Mouse (Mus musculus) heart, embryonic 12.5 days (tissue): ENCODE results near the gene Dgki. TPM values are rescaled to one million over a fixed set of nuclear protein-coding genes. Genes with fewer than 3 reads are reported as not detected.

Source experiments
- ATAC-seq: fragments of 200-750 bp; cut with Nextera tagmentation; 2 replicates; pipeline ENCODE4 v1.8.0; 2017; ENCODE audit warnings: moderate TSS enrichment, moderate library complexity; ENCODE audit not compliant: insufficient number of reproducible peaks, low FRiP score
- H3K27ac ChIP-seq: fragments of 300-500 bp; sonication (generic); 2 replicates; pipeline ENCODE4 v1.5.1; 2016; ENCODE audit warnings: mild to moderate bottlenecking, moderate library complexity; ENCODE audit not compliant: poor library complexity, severe bottlenecking
- H3K27me3 ChIP-seq: fragments of 300-500 bp; sonication (generic); replicated peaks from 2 replicates; pipeline ENCODE4 v1.6.1; 2016; ENCODE audit warnings: mild to moderate bottlenecking, moderate library complexity
- H3K36me3 ChIP-seq: fragments of 300-500 bp; sonication (generic); 2 replicates; pipeline ENCODE4 v1.6.1; 2016; ENCODE audit warnings: mild to moderate bottlenecking, moderate library complexity
- H3K4me1 ChIP-seq: fragments of 300-500 bp; sonication (generic); replicated peaks from 2 replicates; pipeline ENCODE4 v1.6.1; 2016; ENCODE audit warnings: mild to moderate bottlenecking
- H3K4me2 ChIP-seq: fragments of 300-500 bp; sonication (generic); 2 replicates; pipeline ENCODE4 v1.6.1; 2016; ENCODE audit warnings: mild to moderate bottlenecking, moderate library complexity
- H3K4me3 ChIP-seq: fragments of 300-500 bp; sonication (generic); 2 replicates; pipeline ENCODE4 v1.5.1; 2016; ENCODE audit warnings: mild to moderate bottlenecking
- H3K9ac ChIP-seq: fragments of 300-500 bp; sonication (generic); 2 replicates; pipeline ENCODE4 v1.6.1; 2016; ENCODE audit warnings: mild to moderate bottlenecking, moderate library complexity
- H3K9me3 ChIP-seq: fragments of 300-500 bp; sonication (generic); replicated peaks from 2 replicates; pipeline ENCODE4 v1.6.1; 2016; ENCODE audit warnings: mild to moderate bottlenecking, moderate library complexity
- WGBS: fragments of 180-500 bp; shearing (Covaris S2); methylation state at CpG from one replicate; pipeline ENCODE4 v1.1.7; 2016; 5-methylcytosine and 5-hydroxymethylcytosine counted together
- polyA plus RNA-seq: library from polyadenylated mRNA; unstranded; fragments of >200 nt; fragmentation: Nextera tagmentation; extraction: Ambion mirVana; gene quantifications from 2 replicates; pipeline ENCODE4 v1.2.1, GENCODE M21; 2016

The Dgki gene
- polyA plus RNA-seq, 1 experiment from 2014 or later = 0.84 TPM

GRCm38 (mm10) chr6:36809311-36809726 is 490.7 kb downstream of the Dgki start:
- ATAC-seq = no peak
- H3K27ac ChIP-seq = peak overlapping the region; percentile 81

GRCm38 (mm10) chr6:36808306-36809058 is 491.5 kb downstream of the Dgki start:
- H3K4me2 ChIP-seq = peak overlapping the region; percentile 86
- peak overlapping the region; percentile 64 for H3K4me3 ChIP-seq
- peaks cover 23% of the 10 kb centered on the region for H3K4me1 ChIP-seq
- H3K36me3 ChIP-seq = peaks cover 8% of the 10 kb centered on the region; the same call in 1 of the 2 replicates
- WGBS = 70% methylated on average over 7 of the region's 7 CpGs
- peak overlapping the region; percentile 82 for H3K9ac ChIP-seq
- H3K27ac ChIP-seq = no peak overlapping the region; the same call in 1 of the 2 replicates
- H3K9me3 ChIP-seq = no peaks in the 10 kb centered on the region
- no peaks in the 10 kb centered on the region for H3K27me3 ChIP-seq
- no peak for ATAC-seq

More at GRCm38 (mm10) chr6:36809311-36809726, 490.7 kb downstream of the Dgki start:
- Histone ChIP-seq H3K36me3 (peaks cover 6% of the 10 kb centered on the region; the same call in 1 of the 2 replicates), H3K4me3 (peak overlapping the region; percentile 64), H3K4me2 (peak overlapping the region; percentile 86), H3K27me3 (no peaks in the 10 kb centered on the region), H3K9me3 (no peaks in the 10 kb centered on the region), H3K4me1 (peaks cover 23% of the 10 kb centered on the region), H3K9ac (peak overlapping the region; percentile 82)
- WGBS = 18% methylated on average over 7 of the region's 7 CpGs

GRCm38 (mm10) chr6:36806906-36807305 is 493.1 kb downstream of the Dgki start:
- Histone ChIP-seq H3K9me3 (no peaks in the 10 kb centered on the region), H3K9ac (no peak overlapping the region), H3K36me3 (peaks cover 13% of the 10 kb centered on the region; the same call in 1 of the 2 replicates), H3K4me2 (peak overlapping the region; percentile 10), H3K4me3 (no peak overlapping the region), H3K27me3 (no peaks in the 10 kb centered on the region), H3K27ac (no peak overlapping the region), H3K4me1 (peaks cover 23% of the 10 kb centered on the region)
- no peak for ATAC-seq
- 55% methylated on average over 6 of the region's 6 CpGs for WGBS

- Histone ChIP-seq H3K4me2 (no peak overlapping the region), H3K27me3 (no peaks in the 10 kb centered on the region), H3K27ac (no peak overlapping the region), H3K9me3 (no peaks in the 10 kb centered on the region), H3K36me3 (0 out of 2 replicates have a peak, but pooled peaks cover 12% of the 10 kb centered on the region), H3K9ac (no peak overlapping the region), H3K4me3 (no peak overlapping the region), H3K4me1 (0 out of 2 replicates have a peak, but pooled peaks cover 4% of the 10 kb centered on the region)
- 73% methylated on average over 5 of the region's 5 CpGs for WGBS
- no peak for ATAC-seq
Observed at GRCm38 (mm10) chr6:36800309-36800946, 499.6 kb downstream of the Dgki start.

GRCm38 (mm10) chr6:36797066-36797655 is 502.8 kb downstream of the Dgki start:
- 66% methylated on average over 3 of the region's 3 CpGs for WGBS
- ATAC-seq = no peak
- Histone ChIP-seq H3K4me1 (0 out of 2 replicates have a peak, but pooled peaks cover 4% of the 10 kb centered on the region), H3K9ac (no peak overlapping the region), H3K4me2 (no peak overlapping the region), H3K27me3 (no peaks in the 10 kb centered on the region), H3K4me3 (no peak overlapping the region), H3K9me3 (no peaks in the 10 kb centered on the region), H3K36me3 (0 out of 2 replicates have a peak, but pooled peaks cover 5% of the 10 kb centered on the region), H3K27ac (no peak overlapping the region)

Other genes starting within 250 kb of the Dgki start
- 49.4 and 52.2 TPM in 2 replicates for gene Creb3l2, start 142.0 kb upstream of the Dgki start, polyA plus RNA-seq
- gene Akr1d1, start 230.0 kb upstream of the Dgki start, polyA plus RNA-seq = not detected in 2 replicates